Mouse (Mus musculus): ENCODE results near the gene Rab34. TPM values are rescaled to one million over a fixed set of nuclear protein-coding genes. Genes with fewer than 3 reads are reported as not detected.

Rab34 gene
- polyA plus RNA-seq, 1 experiment from 2014 or later, result 59.0 TPM

DNA sequence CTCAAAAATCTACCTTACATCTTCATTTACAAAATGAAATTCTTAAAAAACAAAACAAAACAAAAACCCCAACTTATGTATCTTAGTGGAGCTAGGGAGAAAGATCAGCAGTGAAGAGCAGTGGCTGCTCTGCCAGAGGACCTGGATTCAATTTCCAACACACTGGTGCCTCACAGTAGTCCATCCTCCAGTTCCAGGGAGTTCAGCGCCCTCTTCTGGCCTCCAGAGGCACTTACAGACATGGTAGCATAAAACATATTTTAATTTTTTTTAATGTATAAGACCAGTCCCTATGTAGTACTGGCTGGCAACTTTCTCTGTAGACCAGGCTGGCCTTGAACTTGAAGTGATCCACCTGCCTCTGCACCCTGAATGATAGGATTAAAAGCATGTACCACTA lies 37.1 kb upstream of the Rab34 start:
- Histone ChIP-seq H3K36me3 (ENCODE audit: control insufficient read depth, insufficient read depth, low read length) (0 out of 2 replicates have a peak, but pooled peaks cover 9% of the 10 kb centered on the region), H3K27ac (replicated peaks) (no peak overlapping the region), H3K9me3 (ENCODE audit: control insufficient read depth, low read length) (no peaks in the 10 kb centered on the region), H3K9ac (ENCODE audit: low read length) (no peak overlapping the region), H3K4me2 (replicated peaks; ENCODE audit: low read depth) (no peak overlapping the region), H3K27me3 (ENCODE audit: control insufficient read depth, insufficient read depth, low read length) (no peaks in the 10 kb centered on the region), H3K4me3 (ENCODE audit: low read depth, low read length) (no peak overlapping the region), H3K4me1 (replicated peaks; ENCODE audit: control insufficient read depth, insufficient read depth) (peaks cover 5% of the 10 kb centered on the region; the same call in 1 of the 2 replicates)
- ATAC-seq (ENCODE audit: low FRiP score, low TSS enrichment), result no peak
- TF ChIP-seq CTCF (IDR thresholded peaks at IDR 0.05; ENCODE audit: low read depth) (peak; percentile 71), EP300 (optimal IDR thresholded peaks at IDR 0.05) (no peak)
- 43% methylated on average over 1 of the region's 1 CpGs for WGBS
- DNase-seq (ENCODE audit: low spot score), result no peak

DNA sequence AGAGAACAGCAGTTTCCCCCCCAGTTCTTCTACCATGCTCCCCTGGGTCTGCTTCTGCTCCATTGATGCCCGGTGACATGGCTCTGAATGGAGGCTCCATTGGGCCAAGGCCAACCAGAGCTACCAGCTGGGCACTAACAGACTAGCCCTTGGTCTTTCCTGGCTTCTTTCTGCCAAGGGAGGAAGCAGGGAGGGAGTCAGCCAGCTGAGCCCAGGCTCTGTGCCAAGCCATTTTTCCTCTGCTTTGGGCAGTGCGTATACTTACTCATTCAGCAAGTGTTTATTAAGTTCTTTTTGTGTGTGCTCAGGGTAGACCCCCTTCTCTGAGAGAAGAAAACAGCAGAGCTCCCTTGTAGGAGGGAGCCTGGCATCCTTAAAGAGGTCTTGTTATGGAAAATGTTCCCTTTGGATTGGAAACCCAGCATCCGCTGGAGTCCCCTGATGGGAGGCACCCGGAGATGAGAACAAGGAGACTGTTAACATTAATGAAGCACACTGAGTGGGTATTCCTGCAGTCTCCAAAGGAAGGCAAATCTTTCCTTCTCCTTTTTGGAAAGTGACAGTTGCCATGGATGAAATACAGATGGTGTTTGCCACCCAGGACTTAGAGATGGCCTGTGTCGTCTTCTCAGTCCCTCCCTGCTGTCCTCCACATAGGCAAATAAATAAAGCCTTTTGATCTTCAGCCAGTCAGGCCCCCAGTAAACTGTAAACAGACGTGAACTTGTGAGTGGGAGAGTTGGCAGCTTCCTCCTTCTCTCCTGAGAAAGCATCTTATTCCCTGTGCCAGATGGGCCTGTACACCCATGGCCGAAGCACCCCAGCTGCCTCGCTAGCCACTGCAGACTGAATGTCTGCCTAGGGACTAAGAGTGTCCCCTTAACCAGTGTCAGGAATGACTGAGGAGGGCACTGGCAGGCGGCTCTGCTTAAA lies 35.7 kb upstream of the Rab34 start:
- no peak overlapping the region for H3K4me3 ChIP-seq (ENCODE audit: low read depth, low read length)
- H3K36me3 ChIP-seq (ENCODE audit: control insufficient read depth, insufficient read depth, low read length), result peaks cover 14% of the 10 kb centered on the region
- H3K4me1 ChIP-seq (replicated peaks; ENCODE audit: control insufficient read depth, insufficient read depth), result peaks cover 5% of the 10 kb centered on the region; the same call in 1 of the 2 replicates
- no peaks in the 10 kb centered on the region for H3K27me3 ChIP-seq (ENCODE audit: control insufficient read depth, insufficient read depth, low read length)
- no peak overlapping the region for H3K4me2 ChIP-seq (replicated peaks; ENCODE audit: low read depth)
- ATAC-seq (ENCODE audit: low FRiP score, low TSS enrichment) (peak; percentile 34; the same call in 1 of the 2 replicates), DNase-seq (ENCODE audit: low spot score) (peak; percentile 50)
- H3K9ac ChIP-seq (ENCODE audit: low read length), result 0 out of 2 replicates have a peak overlapping the region, but pooled peaks have one; percentile 23
- TF ChIP-seq EP300 (optimal IDR thresholded peaks at IDR 0.05), result no peak
- no peak for TF ChIP-seq CTCF (IDR thresholded peaks at IDR 0.05; ENCODE audit: low read depth)
- 39% methylated on average over 9 of the region's 9 CpGs for WGBS
- H3K27ac ChIP-seq (replicated peaks), result peak overlapping the region; percentile 75
- H3K9me3 ChIP-seq (ENCODE audit: control insufficient read depth, low read length), result no peaks in the 10 kb centered on the region

DNA sequence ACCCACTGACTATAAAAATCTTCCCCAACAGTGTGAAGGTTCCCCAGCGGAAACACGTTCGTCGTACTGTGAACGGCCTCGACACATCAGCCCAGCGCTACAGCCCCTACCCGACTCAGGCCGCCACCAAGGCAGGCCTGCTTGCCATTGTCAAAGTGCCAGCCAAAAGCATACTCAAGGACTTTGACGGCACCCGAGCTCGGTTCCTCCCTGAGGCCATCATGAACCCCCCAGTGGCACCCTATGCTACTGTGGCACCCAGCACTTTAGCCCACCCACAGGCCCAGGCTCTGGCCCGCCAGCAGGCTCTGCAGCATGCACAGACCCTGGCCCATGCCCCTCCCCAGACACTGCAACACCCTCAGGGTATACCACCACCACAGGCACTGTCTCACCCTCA lies 34.5 kb upstream of the Rab34 start:
- Histone ChIP-seq H3K9ac (ENCODE audit: low read length) (0 out of 2 replicates have a peak overlapping the region, but pooled peaks have one; percentile 13), H3K9me3 (ENCODE audit: control insufficient read depth, low read length) (no peaks in the 10 kb centered on the region), H3K4me2 (replicated peaks; ENCODE audit: low read depth) (no peak overlapping the region), H3K36me3 (ENCODE audit: control insufficient read depth, insufficient read depth, low read length) (peaks cover 14% of the 10 kb centered on the region), H3K4me3 (ENCODE audit: low read depth, low read length) (no peak overlapping the region), H3K27me3 (ENCODE audit: control insufficient read depth, insufficient read depth, low read length) (no peaks in the 10 kb centered on the region), H3K27ac (replicated peaks) (peak overlapping the region; percentile 75; the same call in 1 of the 2 replicates), H3K4me1 (replicated peaks; ENCODE audit: control insufficient read depth, insufficient read depth) (peaks cover 5% of the 10 kb centered on the region; the same call in 1 of the 2 replicates)
- ATAC-seq (ENCODE audit: low FRiP score, low TSS enrichment) (peak; percentile 41; the same call in 1 of the 2 replicates), DNase-seq (ENCODE audit: low spot score) (no peak)
- 80% methylated on average over 13 of the region's 13 CpGs for WGBS
- TF ChIP-seq EP300 (optimal IDR thresholded peaks at IDR 0.05) (no peak), CTCF (IDR thresholded peaks at IDR 0.05; ENCODE audit: low read depth) (no peak)

DNA sequence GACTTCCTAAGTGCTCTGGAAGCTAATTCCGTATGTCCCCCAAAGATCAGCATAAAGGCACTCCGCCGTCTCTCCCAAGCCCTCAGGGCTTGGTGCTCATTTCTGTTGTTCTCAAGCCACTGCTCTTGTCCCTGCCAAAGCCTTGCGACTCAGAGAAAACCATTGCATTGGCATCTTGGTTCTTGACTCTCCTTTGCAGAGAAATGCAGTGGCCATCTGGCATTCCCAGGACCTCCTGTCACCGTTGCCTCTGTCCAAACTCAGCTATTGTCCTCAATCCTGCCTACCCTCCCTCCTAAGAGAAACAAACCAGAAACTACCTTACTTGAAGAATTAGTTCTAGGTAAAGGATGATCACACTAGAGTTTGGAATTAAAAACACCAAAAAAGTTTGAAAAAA lies 32.6 kb upstream of the Rab34 start:
- H3K27me3 ChIP-seq (ENCODE audit: control insufficient read depth, insufficient read depth, low read length), result no peaks in the 10 kb centered on the region
- H3K27ac ChIP-seq (replicated peaks), result no peak overlapping the region
- peaks cover 25% of the 10 kb centered on the region for H3K36me3 ChIP-seq (ENCODE audit: control insufficient read depth, insufficient read depth, low read length)
- H3K4me3 ChIP-seq (ENCODE audit: low read depth, low read length), result no peak overlapping the region
- WGBS, result 78% methylated on average over 5 of the region's 5 CpGs
- ATAC-seq (ENCODE audit: low FRiP score, low TSS enrichment) (no peak), DNase-seq (ENCODE audit: low spot score) (no peak)
- no peak overlapping the region for H3K9ac ChIP-seq (ENCODE audit: low read length)
- peaks cover 5% of the 10 kb centered on the region; the same call in 1 of the 2 replicates for H3K4me1 ChIP-seq (replicated peaks; ENCODE audit: control insufficient read depth, insufficient read depth)
- TF ChIP-seq CTCF (IDR thresholded peaks at IDR 0.05; ENCODE audit: low read depth), result no peak
- H3K9me3 ChIP-seq (ENCODE audit: control insufficient read depth, low read length), result no peaks in the 10 kb centered on the region
- no peak overlapping the region for H3K4me2 ChIP-seq (replicated peaks; ENCODE audit: low read depth)

DNA sequence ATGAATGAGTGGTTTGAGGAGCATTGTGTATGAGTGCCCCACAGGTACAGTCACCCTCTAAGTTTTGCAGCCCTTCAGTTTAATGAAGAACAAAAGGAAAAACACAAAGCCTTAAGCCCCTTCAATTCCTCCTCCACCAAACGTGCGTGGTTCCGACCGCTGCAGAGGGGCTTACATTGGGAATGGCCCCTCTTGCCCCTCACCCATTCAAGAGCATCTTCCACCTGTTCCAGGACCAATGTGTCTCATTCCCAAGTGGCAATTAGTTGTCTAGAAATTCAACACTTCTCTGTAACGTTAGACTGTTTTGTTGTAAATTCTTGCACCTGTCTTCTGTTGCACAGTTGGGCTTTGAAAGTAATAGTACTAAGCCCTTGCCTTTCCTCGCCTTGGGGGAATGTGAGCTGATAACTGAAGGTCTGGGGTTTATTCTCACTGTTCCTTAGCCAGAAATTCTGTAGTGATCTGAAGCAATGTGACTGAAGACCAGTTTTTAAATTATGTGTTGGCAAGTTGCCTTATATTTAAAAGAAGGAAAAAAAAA lies 32.0 kb upstream of the Rab34 start:
- peaks cover 29% of the 10 kb centered on the region for H3K36me3 ChIP-seq (ENCODE audit: control insufficient read depth, insufficient read depth, low read length)
- 66% methylated on average over 6 of the region's 6 CpGs for WGBS
- no peaks in the 10 kb centered on the region for H3K9me3 ChIP-seq (ENCODE audit: control insufficient read depth, low read length)
- TF ChIP-seq EP300 (optimal IDR thresholded peaks at IDR 0.05), result no peak
- TF ChIP-seq CTCF (IDR thresholded peaks at IDR 0.05; ENCODE audit: low read depth), result no peak
- no peak for DNase-seq (ENCODE audit: low spot score)
- H3K27me3 ChIP-seq (ENCODE audit: control insufficient read depth, insufficient read depth, low read length), result no peaks in the 10 kb centered on the region
- H3K4me1 ChIP-seq (replicated peaks; ENCODE audit: control insufficient read depth, insufficient read depth), result peaks cover 5% of the 10 kb centered on the region; the same call in 1 of the 2 replicates
- no peak overlapping the region for H3K4me3 ChIP-seq (ENCODE audit: low read depth, low read length)
- H3K9ac ChIP-seq (ENCODE audit: low read length), result no peak overlapping the region
- no peak overlapping the region for H3K27ac ChIP-seq (replicated peaks)
- no peak for ATAC-seq (ENCODE audit: low FRiP score, low TSS enrichment)
- H3K4me2 ChIP-seq (replicated peaks; ENCODE audit: low read depth), result no peak overlapping the region
